Mouse (Mus musculus) macrophage (primary cell): ENCODE measurements around the gene Pmepa1. TPM values are rescaled to one million over a fixed set of nuclear protein-coding genes. Genes with fewer than 3 reads are reported as not detected.

Source experiments
- polyA plus RNA-seq: library from polyadenylated mRNA; stranded (reverse); fragments of 250-400 nt; gene quantifications from 3 replicates; pipeline ENCODE4 v1.2.4, GENCODE M21; 2018; ENCODE audit warnings: inconsistent platforms

Pmepa1 gene
- polyA plus RNA-seq, 1 experiment from 2014 or later, result 0.32 TPM

Other genes with a start within 250 kb of the Pmepa1 start
- gene Ctcfl, start 157.0 kb downstream of the Pmepa1 start, polyA plus RNA-seq, result not detected in 3 replicates
- not detected in 3 replicates for gene Pck1, start 123.5 kb downstream of the Pmepa1 start, polyA plus RNA-seq
- 88.4 to 217 TPM (median 90.0 TPM) in 3 replicates for gene Zbp1, start 57.6 kb downstream of the Pmepa1 start, polyA plus RNA-seq
- gene 1700021F07Rik, start 246.1 kb upstream of the Pmepa1 start, polyA plus RNA-seq, result not detected in 3 replicates